Mouse (Mus musculus): ENCODE measurements at regions not wholly inside any gene's neighbourhood (a gene's known extent, or its start where the extent isn't known, plus 50 kb on each side); places are given as distances from the start of the nearest gene placed in this dataset.
A peak's percentile ranks its signal among the peaks of the same experiment; 100 is the strongest.

- DNase-seq, result no peak
Measured at GRCm38 (mm10) chr8:118023451-118023850, 221.7 kb upstream of the Mphosph6 start.

GRCm38 (mm10) chr8:118021978-118022377, 220.2 kb upstream of the Mphosph6 start:
- no peak for DNase-seq

DNA sequence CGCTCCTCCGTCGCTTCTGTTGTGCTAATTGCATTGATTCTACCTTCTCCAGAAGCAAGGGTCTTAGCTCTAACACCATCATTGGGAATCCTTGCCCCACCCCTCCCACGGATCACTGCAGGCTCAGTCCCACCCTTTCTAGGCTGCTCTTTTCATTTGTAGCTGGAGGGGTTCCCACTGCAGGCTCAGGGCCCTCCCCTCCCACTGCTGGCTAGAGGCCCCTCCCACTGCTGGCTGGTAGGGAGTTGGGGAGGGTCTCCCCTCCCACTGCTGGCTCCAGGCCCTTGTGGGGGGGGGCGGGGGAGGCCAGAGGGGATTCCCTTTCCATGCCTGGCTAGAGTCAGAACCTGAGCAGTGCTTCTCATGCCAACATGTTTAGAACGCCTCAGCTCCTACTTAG, 215.5 kb upstream of the Mphosph6 start:
- peak in 1 of 2 experiments; percentile 11 for DNase-seq

DNA sequence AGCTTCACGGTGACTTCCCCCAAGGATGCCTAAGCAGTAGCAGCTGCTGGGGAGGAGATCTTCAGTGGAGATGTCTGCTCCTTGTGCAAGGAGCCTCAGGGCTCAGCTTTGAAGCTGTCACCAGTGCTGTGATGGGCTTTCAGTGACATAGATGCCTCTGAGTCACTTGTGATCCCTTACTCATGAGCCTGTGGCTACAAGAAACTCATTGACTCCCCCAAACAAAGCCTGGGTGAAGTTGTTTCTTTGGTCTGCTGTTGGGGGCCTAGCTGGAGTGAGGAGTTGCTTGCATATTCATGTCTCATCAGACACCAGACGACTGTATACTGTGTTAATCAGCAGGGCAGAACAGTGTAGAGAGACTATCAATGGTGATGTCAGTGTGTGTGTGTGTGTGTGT, 203.4 kb upstream of the Mphosph6 start:
- DNase-seq, result no peak

DNA sequence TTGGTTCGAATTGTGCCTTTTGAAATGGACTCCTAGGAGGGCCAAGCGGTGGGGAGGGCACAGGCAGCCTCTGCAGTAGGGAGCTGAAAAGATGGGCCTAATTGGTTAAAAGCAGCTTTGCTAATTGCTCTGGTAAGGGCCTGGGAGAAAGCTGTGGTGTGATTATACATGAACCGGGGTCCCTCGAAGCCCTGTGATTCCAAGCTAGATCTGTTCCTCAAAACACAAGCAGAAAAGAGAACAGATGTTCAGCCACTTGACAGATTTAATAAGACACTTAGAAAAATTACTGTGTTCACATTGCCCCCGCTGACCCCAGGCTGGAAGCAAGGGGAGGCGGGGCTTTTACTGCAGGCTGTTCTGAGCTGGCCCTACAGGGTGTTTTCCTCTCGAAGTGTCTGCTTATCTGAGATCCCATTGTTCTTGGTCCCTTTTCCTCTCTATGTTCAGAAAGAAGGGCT, 202.7 kb upstream of the Mphosph6 start:
- DNase-seq, result no peak

DNA sequence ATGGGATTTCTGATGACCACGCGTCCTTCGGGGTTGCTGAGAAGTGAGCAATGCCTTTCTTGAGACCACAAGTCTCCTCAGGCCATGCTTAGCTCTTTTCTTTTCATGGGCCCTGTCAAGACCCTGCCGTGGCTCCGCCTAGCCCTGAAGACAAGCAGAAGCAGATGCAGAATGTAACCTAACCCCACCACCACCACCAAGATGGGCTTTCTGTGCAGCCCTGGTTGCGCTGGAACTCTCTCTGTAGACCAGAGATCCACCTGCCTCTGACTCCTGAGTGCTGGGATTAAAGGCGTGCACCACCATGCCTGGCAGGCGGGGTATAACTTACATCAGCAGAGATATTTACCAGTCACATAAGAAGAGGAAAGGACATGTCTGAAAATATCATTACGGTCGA, 199.4 kb upstream of the Mphosph6 start:
- DNase-seq, result no peak

GRCm38 (mm10) chr8:117991826-117992225, 190.1 kb upstream of the Mphosph6 start:
- DNase-seq, result no peak

- DNase-seq, result peak; percentile 59 to 70
Measured at GRCm38 (mm10) chr8:117988781-117989180, 187.0 kb upstream of the Mphosph6 start.

DNA sequence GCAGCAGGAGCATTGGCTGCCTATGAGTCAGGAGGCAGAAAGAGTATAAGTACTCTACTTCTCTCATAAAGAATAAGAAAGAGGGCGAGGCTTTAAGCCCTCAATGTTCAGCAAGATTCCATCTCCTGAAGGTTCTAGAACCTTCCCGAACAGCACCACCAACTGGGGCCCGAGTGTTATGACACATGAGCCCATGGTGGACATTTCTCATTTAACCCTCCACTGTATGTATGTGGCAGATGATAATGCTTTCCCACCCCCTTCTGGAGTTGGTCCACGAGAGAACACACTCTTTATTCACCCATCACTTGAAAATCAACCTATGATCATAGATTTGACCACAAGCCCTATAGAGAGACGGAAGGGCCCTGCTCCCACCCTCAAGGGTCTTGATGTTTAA, 166.6 kb upstream of the Mphosph6 start:
- DNase-seq, result no peak

DNA sequence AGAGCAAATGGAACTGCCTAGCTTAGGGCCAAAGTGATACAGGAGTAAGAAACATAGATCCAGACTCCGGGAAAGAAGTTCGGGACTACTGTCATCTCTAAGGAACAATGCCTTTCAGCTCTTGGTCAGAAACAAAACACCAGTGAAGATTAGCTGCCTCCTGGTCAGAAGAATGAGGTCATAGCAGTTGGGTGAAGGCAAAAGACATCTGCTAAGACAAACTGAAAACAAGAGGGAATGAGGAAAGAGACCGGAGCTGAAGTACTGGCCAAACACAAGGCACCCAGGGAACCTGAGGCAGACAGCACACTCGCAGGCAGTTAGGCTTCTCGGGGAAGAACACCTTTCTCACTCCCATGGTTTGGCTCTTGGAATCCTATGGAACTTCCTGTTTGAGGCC, 164.8 kb upstream of the Mphosph6 start:
- no peak for DNase-seq

DNA sequence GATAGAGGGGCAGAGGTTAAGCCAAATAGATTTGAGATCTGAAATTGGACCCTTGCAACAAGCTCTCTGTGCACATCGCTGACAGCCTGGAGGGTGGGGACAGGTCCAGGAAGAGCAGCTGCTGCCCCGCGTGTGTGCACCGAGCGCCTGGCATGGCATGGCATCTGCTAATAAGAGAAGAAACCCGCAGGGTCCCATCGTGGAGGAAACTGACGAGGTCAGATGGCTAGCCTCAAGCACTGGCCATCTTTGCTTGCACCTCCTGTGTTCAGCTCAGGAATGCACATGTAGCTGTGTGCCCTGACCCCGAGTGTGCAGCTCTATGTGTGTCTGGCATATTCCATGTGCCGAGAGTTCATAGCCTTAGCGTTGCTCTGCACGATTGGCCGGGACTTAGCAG, 161.7 kb upstream of the Mphosph6 start:
- DNase-seq, result peak; percentile 66 to 74

- DNase-seq, result peak in 1 of 2 experiments; percentile 37
Measured at GRCm38 (mm10) chr8:117962666-117963065, 160.9 kb upstream of the Mphosph6 start.

- DNase-seq, result no peak
Measured at GRCm38 (mm10) chr8:117959501-117959900, 157.8 kb upstream of the Mphosph6 start.

- DNase-seq, result no peak
Measured at GRCm38 (mm10) chr8:117958914-117959313, 157.2 kb upstream of the Mphosph6 start.

DNA sequence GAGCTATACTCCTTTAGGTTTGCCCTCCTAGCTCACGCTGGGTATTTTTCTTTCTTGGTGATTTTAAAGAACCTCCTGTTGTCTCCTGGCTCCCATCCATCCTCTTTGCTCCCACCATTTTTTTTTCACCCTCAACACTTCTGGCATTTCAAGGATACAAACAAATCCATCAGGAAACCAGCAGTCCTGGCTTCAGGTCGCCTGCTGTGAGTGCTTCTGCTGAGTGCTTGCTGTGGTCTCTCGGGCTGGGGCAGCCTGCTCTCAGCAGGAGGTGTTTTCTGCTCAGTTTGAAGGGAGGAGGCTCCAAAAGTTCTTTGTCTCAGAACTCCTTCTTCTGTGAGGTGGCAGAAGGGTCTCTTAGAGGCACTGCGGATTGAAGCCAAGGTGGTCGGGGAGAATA, 149.9 kb upstream of the Mphosph6 start:
- DNase-seq, result peak in 1 of 2 experiments; percentile 11

- DNase-seq, result no peak
Measured at GRCm38 (mm10) chr8:117946540-117946939, 144.8 kb upstream of the Mphosph6 start.

GRCm38 (mm10) chr8:117934566-117935094, 132.9 kb upstream of the Mphosph6 start:
- DNase-seq, result no peak

GRCm38 (mm10) chr8:117930687-117931086, 128.9 kb upstream of the Mphosph6 start:
- DNase-seq, result peak; percentile 67

- no peak for DNase-seq
Measured at GRCm38 (mm10) chr8:117929606-117930005, 127.9 kb upstream of the Mphosph6 start.

DNA sequence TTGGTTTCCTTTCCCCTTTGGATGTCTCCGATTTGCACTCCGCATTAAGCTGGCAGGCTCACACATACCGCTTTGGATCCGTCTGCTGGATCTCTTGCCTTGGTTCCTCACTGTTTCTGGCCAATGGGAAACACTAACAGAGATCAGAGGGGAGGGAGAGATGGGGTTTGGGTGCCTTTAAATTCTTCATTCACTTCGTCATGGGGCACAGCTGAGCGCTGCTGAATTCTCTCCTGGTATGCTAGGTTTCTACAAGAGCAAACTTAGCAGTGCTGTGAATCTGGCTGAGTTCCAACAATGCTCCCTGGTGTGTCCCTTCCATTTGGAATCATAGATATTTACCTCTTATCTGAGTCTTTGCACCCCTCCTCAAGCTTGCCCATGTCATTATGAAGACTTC, 121.6 kb upstream of the Mphosph6 start:
- no peak for DNase-seq

DNA sequence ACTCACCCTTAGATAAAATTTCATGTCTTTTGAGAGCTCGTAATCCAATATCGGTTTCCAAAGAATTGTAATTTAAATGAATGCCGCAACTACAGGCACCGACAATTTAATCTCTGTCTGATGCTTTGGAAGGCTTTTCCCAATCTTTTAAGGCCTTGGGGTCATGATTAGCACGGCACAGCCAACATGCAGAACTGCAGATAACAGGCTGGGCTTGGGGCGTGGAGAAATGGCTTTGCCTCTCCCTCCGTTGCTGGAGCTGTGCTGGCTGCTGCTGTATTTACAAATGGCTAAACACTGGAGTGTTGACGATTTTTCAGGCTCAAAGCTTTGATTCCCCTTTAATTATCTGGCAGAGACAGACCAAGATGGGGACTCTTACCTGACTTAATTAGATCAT, 101.3 kb upstream of the Mphosph6 start:
- DNase-seq, result no peak

- DNase-seq, result no peak
Measured at GRCm38 (mm10) chr8:117899892-117900291, 98.1 kb upstream of the Mphosph6 start.

GRCm38 (mm10) chr8:117898015-117898414, 96.3 kb upstream of the Mphosph6 start:
- peak; percentile 65 to 76 for DNase-seq

DNA sequence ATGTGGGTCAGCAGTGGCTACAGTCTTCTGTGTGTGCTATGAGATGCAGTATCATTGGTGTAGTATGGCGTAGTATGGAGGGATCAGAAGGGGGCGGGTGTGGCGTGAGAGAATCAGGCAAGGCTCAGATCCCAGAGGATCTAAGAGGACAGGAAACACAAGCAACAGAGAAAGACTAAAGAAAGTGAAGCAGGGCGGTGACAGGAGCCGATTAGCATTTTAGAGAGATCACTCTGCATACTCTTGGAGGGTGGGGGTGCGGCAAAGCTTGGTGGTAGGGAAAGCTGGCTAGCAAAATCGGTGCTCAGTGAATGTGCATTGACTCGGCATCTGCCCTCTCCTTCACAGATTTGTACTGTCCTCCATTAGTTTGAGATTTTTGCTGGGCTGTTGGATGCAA, 93.1 kb upstream of the Mphosph6 start:
- DNase-seq, result no peak

- DNase-seq, result no peak
Measured at GRCm38 (mm10) chr8:117890211-117890610, 88.5 kb upstream of the Mphosph6 start.
